Mouse (Mus musculus) T-helper 1 cell (primary cell): Measurements from ENCODE around the gene A3galt2.

Source experiments
- in situ Hi-C: fragments of 300-600 bp; cut with MboI, MseI; formaldehyde crosslinking; loops from one replicate; pipeline ENCODE4 v1.15.1; 2025; ENCODE audit warnings: high pct_unique_total_duplicates

Gene A3galt2

DNA sequence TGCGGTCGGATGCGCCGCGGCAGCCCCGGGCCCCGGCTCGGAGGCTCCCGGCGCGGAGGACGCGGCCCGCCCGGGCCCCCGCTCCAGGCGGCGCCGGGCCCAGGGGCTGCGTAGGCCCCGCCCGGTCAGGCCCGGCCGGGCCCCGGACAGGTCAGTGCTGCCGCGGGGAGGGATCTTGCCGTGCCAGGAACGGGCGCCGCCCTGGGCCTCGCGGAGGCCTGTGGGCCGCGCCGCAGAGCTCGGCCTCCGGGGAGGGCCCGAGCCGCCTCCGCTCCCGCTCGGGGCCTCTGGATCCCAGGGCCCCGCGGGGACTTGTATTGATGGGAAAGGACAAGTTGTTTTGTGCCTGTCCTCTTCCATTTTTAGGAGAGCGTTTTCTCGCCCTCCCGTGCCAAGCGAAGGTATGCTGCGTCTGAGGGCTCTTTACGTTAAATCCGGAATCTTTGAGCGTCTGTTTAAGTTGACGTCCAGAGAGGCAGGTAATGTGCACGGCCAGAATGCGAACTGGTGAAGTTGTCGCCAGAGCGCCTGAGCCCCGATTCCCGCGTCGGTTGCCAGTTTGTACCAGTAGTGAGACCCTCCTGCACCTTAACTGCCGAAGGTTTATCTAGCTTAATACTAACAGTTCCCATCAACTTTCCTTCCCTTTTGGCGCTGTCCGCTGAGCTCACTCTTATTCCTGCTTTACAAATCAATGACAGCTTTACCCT, 27.3 kb upstream of the A3galt2 start:
- in situ Hi-C loops, result no loop called here

DNA sequence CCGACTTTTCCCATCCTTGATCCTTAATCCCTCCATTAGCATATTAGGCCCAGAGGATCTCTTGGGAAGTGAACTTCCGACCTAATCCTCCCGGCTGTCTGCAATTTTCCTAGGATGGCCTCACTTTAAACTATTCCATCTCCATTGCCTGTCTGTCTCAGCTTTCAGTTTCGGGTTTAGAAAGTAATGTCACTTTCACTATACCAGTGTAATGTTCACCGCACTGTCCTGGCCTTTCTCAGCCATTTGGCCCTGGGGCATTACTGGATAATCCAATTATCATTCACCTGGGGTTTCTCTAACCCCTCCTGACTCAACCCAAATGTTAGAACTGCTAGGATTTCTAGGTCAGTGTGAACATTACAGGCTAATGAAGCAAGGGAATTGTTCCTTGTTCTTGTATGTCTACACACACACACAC, 26.7 kb upstream of the A3galt2 start:
- in situ Hi-C loops, result no loop called here

DNA sequence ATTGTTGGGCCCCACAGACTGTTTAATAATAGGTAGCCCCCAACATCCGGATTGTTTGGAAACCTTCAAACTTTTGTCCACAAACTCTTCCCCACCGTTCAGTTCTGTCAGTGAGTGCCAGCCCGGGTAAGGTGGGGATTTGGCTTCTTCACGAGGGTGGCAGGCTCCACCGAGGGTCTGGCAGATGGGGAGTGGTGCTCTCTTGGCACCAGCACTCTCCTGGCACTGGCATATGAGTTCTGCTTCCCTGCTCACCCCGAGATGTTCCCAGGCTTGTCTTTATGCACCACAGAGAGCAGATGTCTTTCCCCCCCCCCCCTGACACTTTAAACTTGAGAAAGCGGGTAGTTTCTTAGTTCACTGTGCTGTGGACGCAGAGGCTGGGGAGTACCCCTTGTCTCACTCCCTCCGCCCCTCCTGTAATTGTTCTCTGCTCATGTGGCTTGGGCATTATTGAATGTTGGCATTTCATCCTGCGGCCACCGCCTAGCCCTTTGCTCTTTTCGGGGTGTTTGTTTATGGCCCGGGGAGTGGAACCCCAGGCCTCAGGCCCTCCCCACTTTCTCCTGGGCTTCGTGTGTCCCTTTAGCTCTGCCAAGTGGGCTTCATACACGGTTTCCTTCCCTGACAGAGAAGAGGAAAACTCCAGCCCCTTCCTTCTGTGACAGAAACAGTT, 26.0 kb upstream of the A3galt2 start:
- in situ Hi-C loops, result no loop called here

DNA sequence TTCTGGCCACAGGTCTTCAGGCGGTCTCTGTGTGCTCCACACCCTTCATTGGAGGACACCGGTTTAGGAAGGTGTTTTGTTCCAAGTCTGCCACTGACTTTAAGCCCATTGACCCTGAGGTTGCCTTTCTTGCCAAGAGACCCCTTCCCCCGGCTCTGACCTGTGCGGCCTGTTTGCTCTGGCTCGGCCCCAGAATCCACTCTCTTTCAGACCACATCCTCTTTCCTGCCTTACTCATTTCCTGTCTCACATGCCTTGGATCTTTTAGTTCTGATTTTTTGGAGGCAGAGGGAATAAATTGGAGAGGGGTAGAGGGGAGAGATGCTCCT, 25.5 kb upstream of the A3galt2 start:
- in situ Hi-C loops, result no loop called here

DNA sequence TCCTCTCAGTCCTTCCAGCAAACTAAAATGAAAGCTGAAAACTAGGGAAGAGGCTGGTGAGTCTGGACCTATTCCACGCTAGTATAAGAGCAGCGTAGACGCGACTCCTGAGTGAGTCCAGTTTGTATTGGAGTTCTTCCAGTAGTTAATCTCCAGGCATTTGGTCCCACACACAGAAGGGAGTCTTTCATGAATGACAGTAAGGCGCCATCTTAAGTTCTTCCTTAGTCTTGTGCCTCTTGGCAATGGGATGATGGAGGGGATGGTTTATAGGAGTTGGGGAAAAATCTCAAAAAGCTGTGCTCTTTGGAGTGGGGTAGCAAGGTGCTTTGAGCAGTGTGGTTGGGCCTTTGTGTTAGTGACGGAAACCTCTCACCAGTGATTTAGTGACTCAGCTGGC, 24.9 kb upstream of the A3galt2 start:
- in situ Hi-C loops, result no loop called here

DNA sequence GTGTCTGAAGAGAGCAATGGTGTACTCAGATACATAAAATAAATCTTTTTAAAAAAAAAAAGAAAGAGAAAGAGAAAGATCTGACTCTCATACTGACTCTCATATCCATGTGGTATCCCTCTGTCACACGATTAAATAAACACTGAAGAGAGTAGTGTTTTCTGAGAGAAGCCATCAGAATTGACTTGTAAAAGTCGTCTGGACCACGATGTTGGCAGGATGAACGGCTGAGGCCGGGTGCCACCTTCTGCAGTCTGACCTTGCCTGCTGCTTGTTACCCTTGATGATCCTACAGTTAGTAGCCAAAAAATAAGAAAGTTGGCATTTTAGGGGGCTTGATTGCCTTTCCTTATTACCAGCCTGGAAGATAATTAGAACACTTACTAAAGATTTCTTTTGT, 22.4 kb upstream of the A3galt2 start:
- in situ Hi-C loops, result no loop called here

DNA sequence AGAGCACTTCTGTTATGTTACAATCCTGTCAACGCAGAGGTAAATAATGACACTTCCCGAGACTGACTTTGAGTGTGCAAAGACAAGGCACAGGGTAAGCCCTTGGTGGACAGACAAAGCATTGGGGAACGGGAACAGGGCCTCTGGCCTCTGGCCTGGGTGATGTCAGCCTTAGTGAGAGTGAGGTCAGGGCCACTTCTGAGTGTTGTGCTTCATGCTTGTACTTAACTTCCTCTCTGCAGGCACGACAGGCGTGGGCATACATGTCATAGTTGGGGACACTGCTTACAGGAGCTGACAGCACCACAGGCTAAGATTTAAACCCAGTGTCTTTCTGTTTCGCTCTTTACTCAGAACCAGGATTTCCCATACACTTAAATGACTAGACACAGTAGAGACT, 21.7 kb upstream of the A3galt2 start:
- in situ Hi-C loops, result no loop called here

DNA sequence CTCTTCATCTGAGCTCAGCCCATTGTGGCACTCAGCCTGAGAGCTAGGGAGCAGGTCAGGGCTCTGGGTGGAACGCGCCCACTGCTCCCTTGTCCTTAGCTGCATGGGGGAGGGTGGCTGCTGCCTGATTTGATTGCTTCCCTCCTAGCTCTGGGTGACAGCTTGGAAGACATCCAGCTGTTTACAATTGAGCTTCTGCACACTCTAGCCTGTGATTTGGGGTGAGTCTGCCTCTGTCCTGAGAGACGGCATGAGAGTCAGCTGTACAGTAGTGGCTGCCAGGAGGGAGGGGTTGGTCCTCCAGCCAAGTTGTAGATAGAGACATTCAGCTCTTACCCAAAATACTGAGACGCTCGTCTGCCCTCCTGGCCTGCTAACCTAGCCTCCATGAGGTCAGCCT, 20.9 kb upstream of the A3galt2 start:
- in situ Hi-C loops, result no loop called here

DNA sequence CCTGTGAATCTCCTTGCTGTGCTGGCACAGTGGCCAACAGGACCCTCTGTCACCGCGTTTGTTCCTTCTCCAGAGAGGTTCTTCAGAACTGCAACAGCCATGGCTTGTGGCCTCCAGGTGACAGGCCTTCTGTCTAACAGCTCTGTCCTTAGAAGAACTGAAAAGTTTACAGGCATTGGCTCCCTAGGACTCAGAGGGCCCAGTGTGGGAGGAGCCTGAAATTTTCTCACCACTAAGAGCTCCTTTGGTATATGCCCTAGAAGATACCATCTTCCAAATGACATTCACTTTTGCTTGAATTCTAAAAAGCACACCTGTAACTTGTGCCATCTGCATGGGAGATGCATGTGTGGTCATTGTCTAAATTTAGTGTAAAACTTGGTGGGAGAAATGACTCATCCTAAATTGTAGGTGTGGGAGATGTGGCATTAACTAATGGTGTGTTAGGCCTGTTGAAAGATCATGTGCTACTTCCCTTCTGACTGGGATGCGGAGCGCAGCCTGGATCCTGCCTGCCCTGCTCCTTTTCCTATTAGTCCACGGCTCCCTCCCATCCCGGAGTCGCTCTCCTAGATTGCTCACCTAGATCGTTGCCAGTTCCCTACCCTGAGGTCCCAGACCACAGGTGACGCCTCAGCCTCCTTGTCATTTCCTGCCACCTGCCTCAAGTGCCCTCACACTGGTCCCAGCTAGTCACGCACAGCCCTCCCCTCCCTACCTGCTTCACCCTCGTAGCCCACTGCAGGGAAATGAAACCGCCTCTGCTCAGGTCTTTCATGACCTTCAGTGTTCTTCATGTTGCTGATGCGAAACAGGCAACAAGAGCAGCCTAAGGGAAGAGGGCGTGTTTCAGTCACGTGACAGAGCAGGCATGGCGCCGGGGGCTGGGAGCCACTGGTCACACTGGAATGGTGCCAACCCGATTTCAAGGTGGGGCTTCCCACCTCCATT, 20.2 kb upstream of the A3galt2 start:
- in situ Hi-C loops, result no loop called here

DNA sequence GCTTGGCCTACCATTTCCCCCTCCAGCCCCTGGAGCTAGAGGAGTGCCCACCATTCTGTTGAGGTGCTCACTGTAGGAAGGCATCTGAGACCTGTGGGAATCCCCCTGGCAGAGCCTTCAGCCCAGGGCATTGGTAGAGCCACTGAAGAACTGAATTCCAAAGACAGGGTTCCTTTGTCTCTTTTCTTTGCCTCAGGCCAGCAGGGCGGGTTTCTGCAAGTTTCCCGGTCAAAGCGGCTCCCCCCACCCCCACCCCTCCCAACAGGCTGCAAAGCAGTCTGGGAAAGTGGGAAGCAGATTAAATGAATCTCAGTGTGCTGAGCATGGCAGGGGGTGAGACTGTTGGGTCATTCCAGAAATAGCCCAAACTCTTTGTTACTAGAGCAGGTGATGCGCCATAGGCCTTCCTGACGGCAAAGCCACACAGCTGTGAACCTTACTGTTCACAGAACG, 18.0 kb upstream of the A3galt2 start:
- in situ Hi-C loops, result no loop called here

DNA sequence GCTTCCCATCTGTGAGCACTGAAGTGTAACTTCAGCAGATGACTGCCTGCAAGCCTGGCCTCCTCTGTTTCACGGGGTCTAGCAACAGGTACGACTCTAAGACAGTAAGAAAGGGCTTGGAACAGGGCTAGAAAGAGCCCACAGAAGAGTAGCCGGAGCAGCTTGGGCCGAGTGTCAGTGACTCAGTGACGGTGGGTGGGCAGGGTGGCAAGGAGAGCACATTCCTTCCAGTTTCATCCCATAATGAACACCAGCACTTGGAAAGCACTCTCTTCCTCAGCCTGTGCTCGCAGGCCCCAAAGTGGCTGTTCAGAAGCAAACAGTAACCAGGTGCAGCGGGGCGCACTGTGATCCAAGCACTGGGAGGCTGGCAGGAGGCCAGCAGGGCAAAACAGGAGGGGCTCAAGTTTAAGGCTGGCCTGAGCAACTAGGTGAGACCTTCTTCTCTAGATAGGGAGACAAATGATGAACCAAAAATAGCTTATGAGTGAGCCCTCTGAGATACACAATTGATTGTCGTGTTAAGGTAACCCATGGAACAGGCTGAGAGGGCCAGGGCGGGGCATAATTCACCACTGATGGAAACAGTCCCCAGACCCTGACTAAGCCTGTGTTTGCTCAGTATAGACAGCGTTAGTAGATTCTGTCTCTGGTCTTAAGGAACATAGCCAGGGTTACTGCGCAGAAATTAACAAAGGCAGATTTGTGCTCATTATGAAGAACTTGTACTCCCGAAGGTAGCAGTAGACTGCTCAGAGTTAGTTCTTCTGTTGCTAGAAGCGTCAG, 17.1 kb upstream of the A3galt2 start:
- in situ Hi-C loops, result no loop called here

DNA sequence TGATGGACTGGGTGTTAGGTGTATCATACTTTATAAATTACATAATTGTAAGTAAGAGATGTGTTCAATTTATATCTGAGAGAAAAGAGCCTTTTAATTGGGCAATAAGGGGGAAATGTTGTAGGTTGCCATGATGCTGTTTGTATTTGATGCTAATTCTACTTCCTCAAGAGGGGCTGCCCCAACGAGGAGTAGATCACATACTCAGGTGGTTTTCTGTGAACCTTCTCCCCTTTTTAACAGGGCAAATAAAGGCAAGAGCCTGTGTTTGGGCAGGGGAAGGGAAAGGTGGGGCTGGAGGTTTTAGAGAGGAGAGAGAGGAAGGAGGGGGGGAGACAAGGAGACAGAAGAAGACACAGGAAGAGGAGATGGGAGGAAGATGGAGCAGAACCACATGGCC, 14.3 kb upstream of the A3galt2 start:
- in situ Hi-C loops, result loop anchor here (10.0 kb wide), 1 partner anchor 1924 kb away; the partner anchor contains the start of gene Pum1

DNA sequence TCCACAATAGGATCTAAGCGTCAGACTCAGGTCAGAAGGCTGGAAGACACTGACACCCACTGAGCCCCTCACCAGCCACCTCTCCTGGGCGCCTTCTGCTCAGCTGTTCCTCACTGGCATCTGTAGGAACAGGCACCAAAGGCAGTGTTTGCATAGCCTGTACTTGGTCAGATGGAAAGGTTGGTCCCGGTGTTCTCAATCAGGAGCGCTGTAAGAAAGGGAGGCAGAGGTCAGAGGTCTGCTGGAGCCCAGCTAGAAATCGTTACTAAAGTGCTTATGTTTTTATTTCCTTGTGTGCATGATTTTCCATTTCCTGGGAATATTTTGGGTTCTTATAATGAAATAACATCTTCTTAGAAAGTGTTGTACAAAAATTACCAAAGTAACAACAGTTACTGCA, 13.3 kb upstream of the A3galt2 start:
- in situ Hi-C loops, result loop anchor here (10.0 kb wide), 1 partner anchor 1923 kb away; the partner anchor contains the start of gene Pum1

DNA sequence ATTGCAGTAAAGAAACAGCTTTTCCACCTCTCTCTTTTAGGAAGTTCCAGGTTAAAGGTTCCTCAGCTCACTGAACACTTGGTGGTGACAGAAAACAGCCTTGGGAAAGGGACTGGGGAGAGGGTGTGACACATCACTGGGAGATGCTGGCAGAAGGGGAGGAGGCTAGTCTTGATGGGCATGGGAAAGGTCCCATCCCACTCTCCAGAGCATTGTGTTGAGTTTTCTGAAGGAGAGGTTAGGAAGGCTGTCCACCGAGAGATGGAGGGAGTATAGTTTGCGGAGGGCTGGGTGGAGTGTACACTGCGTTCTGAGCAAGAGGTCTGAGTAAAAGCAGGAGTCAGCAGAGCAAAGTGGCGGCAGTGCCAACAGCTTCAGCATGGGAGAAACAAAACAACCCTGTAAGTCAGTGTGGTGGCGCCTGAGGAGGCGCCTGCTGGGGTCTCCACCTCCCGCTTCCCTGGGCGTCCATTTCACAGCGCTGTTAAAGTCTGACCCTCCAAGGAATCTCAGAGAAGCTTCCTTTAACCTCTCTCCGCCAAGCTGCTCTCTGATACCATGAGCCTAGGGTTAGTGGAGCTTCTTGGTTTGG, 12.7 kb upstream of the A3galt2 start:
- in situ Hi-C loops, result loop anchor here (10.0 kb wide), 1 partner anchor 1922 kb away; the partner anchor contains the start of gene Pum1

DNA sequence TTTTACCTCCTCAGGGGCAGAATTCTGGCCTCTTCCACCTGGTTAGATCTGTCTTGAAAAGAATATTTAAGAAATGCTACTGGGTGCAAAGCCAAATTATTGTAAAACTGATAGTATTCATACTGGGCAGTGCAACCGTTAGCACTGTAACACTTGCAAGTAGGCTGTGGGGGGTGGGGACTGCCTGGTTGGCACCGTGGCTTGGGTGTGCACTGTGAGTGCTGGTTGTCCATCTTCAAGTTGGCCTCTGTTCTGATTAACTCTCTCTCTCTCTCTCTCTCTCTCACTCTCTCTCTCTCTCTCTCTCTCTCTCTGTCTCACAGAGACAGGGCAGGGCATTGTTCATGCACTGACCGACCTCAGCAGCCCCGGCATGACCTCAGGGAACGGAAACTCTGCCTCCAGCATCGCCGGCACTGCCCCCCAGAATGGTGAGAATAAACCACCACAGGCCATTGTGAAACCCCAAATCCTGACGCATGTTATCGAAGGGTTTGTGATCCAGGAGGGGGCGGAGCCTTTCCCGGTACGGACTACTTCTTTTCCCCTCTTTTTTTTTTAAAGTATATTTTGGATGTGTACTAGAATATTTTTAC, 12.0 kb upstream of the A3galt2 start:
- in situ Hi-C loops, result loop anchor here (10.0 kb wide), 1 partner anchor 1922 kb away; the partner anchor contains the start of gene Pum1

DNA sequence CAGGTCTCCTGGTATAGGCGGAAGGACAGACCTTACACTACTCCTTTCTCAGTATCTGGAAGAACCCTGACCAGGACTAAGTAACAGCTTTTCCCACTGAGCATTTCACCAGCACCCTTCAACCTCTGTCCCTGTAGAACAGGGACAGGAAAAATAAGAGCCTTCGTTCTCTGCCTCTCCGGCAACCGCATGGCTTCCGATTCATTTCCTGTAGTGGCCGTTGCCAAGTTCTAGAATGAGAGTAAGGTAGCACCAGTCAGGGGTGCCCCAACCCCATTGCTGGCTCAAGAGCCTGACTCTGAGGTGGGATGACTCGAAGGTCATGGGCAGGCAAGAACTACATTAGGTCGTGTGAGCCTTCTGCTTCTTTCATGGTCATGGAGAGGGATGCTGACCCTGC, 10.0 kb upstream of the A3galt2 start:
- in situ Hi-C loops, result loop anchor here (10.0 kb wide), 1 partner anchor 1920 kb away; the partner anchor contains the start of gene Pum1

DNA sequence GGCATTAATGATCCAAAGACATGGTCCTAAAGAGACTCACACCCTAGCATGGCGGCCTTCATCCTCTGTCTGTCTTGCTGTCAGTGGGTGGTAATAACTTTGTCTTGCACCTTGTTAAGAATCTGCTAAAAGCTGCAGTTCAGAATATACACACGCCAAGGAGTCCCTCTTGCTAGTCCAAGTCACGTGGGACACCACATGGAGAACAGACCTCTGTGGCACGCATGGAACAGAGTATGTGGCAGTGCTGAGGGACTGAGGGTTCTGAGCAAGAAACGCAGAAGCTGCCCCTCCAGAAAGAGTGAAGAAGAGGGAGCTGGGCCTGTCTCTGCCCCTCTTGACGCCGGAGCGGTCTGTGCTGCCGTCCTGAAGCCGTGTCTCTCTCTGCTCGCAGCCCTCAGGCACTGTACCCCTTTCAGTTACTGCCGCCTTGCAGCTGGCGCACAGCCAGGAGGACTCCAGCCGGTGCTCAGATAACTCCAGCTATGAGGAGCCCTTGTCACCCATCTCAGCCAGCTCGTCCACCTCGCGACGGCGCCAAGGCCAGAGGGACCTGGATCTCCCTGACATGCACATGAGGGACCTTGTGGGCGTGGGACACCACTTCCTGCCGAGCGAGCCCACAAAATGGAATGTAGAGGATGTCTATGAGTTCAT, 7.4 kb upstream of the A3galt2 start:
- in situ Hi-C loops, result loop anchor here (10.0 kb wide), 1 partner anchor 1917 kb away; the partner anchor contains the start of gene Pum1

DNA sequence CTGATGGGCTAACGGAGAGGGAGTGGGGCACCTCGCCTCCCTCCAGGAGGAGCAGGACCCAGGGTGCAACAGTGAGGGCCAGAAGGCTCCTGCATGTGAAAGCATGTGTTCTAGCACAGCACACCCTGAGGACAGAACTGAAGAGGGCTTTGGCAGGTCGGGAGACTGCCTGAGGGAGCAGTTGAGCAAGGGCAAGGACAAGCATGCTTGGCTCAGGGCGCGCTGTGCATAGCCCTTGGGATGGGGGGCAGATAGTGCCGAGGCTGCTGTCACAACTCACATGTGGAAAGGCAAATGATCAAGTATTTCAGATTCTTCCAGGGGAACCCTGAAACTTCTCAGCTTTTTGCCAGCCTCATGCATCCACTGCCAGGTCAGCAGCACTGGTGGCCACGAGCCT, 6.9 kb upstream of the A3galt2 start:
- in situ Hi-C loops, result loop anchor here (10.0 kb wide), 1 partner anchor 1916 kb away; the partner anchor contains the start of gene Pum1

DNA sequence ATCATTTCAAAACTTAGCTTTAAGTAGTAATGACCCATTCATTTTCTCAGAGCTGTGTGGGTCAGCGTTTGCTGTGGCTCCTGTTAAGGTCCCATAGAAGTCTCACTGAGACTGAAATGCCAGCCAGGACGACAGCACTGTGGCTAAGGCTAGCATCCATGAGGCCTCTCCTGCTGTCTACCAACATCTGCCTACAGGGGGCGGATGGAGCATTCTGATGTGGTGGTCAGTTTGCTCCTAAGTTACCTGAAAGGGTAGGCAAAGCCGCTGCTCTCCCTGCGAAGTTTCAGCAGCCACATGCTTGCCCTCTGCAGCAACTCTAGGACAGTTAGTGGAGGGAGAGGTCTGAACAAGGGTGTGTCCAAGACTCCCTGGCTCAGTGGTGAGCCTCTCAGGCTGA, 4.2 kb upstream of the A3galt2 start:
- in situ Hi-C loops, result no loop called here
